Mouse (Mus musculus) thymus, postnatal 0 days (tissue): ENCODE results near the gene Asb6. TPM values are rescaled to one million over a fixed set of nuclear protein-coding genes. Genes with fewer than 3 reads are reported as not detected.

ENCODE experiments used
- DNase-seq: peaks from one replicate; pipeline ENCODE4 v3.0.0-alpha.2; 2015; ENCODE audit warnings: low spot score
- polyA plus RNA-seq: library from polyadenylated mRNA; unstranded; fragments of >200 nt; fragmentation: Nextera tagmentation; extraction: Ambion mirVana; gene quantifications from 2 replicates; pipeline ENCODE4 v1.2.1, GENCODE M21; 2015

Gene Asb6
- polyA plus RNA-seq, 1 experiment from 2014 or later, result 44.3 TPM

GRCm38 (mm10) chr2:30799456-30799855 lies 30.7 kb downstream of the Asb6 start:
- DNase-seq, result no peak

GRCm38 (mm10) chr2:30796382-30796781 lies 33.8 kb downstream of the Asb6 start:
- peak; percentile 86 for DNase-seq

GRCm38 (mm10) chr2:30795889-30796275 lies 34.3 kb downstream of the Asb6 start:
- DNase-seq, result no peak

DNA sequence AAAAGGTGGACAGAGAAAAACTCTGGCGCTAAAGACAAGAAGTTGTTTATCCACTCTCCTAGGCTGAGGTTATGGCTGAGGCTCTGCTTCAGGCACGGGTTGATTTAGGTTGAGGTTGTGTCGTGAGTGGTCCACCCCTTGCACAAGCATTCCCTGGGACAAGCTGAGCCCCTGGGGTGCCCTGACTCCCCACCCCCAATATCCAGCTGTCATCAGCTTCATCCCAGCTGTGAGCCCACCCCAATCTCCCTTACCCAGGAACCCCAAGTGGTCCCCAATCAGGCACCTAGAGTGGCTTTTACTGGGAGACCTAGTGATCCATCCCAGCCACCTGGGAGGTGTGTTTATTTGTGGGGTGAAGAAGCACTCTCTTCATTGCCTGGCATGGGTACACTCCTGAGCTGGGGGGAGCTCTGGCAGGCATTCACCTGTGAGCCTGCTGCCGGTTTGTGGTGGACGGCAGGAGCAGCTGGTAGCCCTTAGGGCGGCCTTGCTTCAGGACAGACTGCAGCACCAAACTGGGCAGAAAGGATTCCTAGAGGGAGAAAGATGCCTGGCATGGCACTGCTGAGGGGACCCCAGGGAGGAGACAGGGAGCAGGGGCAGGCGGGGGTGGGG lies 34.8 kb downstream of the Asb6 start:
- no peak for DNase-seq

GRCm38 (mm10) chr2:30794179-30795108 lies 35.7 kb downstream of the Asb6 start:
- peak; percentile 85 for DNase-seq

GRCm38 (mm10) chr2:30792061-30792460 lies 38.1 kb downstream of the Asb6 start:
- DNase-seq, result no peak

- DNase-seq, result no peak
These were observed 42.7 kb downstream of the Asb6 start for GRCm38 (mm10) chr2:30787466-30787865.

DNA sequence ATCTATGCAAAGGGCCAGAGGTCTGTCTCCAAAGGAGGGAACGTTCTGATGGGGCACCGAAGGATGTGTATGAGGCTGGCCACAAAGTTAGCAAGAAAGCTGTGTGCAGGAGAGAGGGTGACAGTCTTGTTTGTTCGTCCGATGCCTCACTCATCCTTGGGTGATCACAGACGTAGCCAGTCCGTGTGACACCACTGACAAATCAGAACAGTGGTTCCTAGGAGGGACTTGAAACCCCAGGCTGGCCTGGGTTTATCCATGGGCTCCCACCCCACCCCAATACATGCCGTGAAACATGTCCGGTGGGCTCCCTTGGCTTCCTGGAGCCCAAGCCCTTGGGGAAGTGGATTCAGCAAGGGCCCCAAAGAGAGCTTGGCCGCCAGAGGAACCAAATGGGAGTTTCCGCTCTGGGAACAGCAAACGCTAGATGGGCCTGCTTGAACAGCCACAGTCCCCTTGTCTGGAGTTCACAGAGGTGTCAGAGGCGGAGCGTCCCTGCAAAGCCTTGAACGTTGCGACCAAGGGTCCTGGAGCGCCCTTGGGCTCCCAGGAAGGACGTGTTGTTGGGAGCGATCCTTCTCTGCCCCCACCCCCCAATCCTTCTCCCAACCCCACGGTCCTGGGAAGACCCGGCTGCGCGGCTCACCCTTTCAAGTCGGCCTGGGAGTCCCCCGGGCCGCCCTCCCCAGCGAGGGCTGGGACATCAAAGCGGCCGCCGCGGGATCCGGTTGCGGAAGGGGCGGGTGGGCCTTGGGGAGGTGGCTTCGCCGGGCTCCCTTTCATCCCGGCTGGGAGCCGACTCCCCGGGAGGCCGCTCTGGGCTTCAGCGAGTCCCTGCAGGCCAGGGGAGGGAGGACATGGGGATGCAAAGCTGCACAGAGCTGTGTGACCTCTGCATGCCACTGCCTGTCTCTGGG lies 45.8 kb downstream of the Asb6 start:
- peak; percentile 71 for DNase-seq

DNA sequence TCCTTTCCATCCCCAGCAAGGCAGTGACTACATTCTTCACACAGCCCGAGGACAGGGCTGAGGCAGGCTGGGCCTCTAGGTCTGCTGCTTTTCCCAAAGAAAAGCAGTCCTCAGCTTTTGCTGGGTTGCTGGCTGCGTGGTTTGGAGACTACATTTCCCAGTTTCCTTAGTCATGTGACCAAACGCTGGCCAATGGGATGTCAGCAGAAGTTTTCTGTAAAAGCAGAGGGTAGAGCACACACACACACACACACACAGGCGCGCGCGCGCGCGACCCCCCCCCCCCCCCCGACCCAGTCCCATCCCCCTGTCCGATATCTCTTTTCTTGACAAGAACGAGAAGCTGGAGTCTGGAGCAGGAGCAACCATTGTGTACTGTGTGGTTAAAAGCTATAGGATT lies 46.8 kb downstream of the Asb6 start:
- peak; percentile 50 for DNase-seq

DNA sequence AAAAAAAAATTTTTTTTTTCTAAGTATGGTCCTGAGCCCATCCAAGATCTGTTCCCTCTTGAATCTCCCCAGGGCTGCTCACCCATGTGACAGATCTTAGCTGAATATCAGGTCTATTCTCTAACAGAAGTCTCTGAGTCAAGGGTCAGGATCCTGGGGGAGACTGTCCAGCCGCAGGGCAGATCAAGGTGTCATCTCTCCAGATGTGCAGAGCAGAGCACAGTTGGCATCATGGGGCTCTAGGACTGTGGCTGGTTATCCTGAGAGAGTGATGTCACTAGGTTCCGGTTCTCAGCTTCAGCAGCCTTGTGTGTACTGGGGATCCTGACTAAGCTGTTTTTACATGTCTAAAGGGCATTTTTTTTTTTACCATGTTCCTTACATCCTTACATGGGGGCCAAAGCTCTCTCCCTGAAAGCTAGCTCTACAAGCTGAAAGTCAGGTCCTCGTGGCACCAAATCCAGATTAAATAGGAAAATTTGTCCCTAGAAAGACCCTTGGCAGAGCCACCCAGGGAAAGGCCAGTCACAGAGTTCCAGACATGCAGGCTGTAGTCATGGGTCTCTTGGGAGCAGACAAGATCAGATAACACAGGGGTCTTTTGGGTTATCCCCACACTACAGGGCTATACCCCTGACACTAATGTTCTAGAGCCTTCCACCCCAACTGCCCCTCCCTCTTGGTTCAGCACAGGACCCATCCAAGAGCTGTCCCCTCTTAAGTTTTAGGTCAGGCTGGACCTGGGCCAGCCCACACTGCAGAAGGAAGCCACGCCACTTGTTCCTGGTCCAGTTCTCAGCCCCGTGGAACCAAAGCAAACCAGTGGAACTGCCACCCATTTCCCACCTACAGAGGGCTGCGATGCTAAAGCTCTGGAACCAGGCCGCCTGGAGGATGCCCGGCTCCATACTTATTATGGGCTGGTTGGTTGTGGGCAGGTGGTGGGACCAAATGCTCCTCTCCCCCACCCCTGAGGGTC lies 47.5 kb downstream of the Asb6 start:
- no peak for DNase-seq

GRCm38 (mm10) chr2:30779241-30779640 lies 50.9 kb downstream of the Asb6 start:
- no peak for DNase-seq

DNA sequence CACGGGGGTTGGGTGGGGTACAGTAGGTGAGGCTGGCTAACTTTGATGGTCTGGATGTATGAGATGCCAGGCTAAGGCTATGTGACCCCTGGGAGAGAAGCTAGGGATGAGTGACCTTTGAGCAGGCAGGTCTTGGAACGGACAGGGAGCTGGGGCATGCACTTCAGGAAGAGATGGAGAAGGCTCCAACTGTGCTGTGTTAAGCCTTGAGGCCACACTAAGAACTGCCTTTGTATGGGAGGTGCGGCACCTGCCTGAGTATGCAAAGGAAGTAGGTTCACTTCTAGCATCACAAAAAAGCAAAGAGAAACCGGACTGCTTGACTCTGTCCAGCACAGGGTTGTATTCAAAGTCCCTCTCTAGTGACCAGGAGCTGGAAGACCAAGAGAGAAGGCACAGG lies 51.9 kb downstream of the Asb6 start:
- no peak for DNase-seq

- no peak for DNase-seq
These were observed 52.9 kb downstream of the Asb6 start for GRCm38 (mm10) chr2:30777266-30777665.

DNA sequence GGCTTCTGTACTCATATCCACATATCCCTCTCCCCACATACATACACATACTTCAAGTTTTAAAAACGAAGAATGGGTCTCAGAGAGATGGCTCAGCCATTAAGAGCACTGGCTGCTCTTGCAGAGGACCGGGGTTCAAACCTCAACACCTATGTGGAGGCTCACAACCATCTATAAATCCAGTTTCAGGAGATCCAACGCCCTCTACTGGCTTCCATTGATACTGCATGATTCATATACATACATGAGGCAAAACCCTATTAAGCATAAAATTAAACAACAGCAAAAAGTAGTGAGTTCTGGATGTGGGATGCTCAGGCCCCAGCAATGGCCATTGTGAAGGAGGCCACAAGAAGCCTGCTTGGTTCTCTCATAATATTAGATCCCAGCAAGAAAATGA lies 54.2 kb downstream of the Asb6 start:
- no peak for DNase-seq

- DNase-seq, result no peak
These were observed 56.7 kb downstream of the Asb6 start for GRCm38 (mm10) chr2:30773313-30774005.

Other genes starting within 250 kb of the Asb6 start
- 1.2 and 1.3 TPM in 2 replicates for gene Cstad, start 235.3 kb downstream of the Asb6 start, polyA plus RNA-seq
- gene 1700001O22Rik, start 26.7 kb downstream of the Asb6 start, polyA plus RNA-seq, result 0.90 and 1.1 TPM in 2 replicates
- gene Ntmt1, start 22.5 kb downstream of the Asb6 start, polyA plus RNA-seq, result 48.5 and 50.4 TPM in 2 replicates
- 0.60 and 0.91 TPM in 2 replicates for gene Prrx2, start 4.6 kb upstream of the Asb6 start, polyA plus RNA-seq
- 3.2 and 3.4 TPM in 2 replicates for gene Ptges, start 99.5 kb upstream of the Asb6 start, polyA plus RNA-seq
- 24.2 and 26.1 TPM in 2 replicates for gene Tor1b, start 122.6 kb upstream of the Asb6 start, polyA plus RNA-seq
- 80.1 and 83.6 TPM in 2 replicates for gene Tor1a, start 137.6 kb upstream of the Asb6 start, polyA plus RNA-seq
- gene BC005624, start 151.9 kb upstream of the Asb6 start, polyA plus RNA-seq, result 64.0 and 66.2 TPM in 2 replicates
- 9.0 and 13.2 TPM in 2 replicates for gene Usp20, start 151.9 kb upstream of the Asb6 start, polyA plus RNA-seq